ENCODE assay signal across 7 mouse cellular contexts in the genomic region with DNA sequence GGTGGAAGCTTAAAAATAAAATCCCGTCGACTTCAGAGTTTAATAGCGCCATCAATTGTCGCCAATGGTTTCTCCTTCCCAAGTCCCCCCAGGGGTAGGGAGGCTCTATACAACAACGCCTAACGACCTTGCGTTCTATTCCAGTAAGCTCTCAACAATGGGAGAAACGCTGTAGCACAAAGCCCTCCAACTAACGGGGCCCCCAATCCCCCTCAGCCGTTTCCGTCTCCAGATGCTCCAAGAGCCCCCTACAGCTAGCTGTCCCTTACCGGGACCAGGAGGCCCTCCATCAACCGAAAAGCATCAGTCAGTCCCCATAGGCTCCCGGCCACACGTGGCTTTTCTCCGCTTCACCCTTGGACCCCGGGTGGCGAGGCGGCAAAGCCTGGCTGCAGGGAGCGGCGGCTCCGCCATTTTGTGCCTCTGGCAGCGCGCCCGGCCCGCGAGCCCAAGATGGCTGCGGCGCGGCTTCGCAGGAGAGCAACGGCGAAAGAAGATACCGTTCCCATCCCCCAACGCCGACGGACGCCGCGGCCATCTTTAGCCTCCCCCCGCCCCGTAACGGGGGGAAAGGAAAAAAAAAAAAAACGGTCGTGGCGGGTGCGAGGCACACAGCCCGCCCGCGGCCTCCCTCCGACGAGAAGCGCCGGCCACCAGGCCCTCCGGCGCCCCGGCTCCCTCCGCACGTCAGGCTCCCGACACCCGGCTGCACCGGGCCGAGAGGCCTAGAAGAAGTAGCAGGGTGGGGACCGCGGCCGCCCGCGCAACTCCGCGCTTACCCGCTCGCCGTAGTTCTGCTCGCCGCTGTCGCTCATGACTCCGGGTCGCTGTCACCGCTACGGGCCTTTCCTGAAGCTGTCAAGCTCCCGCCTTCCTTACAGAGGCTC. TPM values are rescaled to one million over a fixed set of nuclear protein-coding genes. Genes with fewer than 3 reads are reported as not detected.
DNase-seq lines count a peak whose midpoint lies in the region; ATAC-seq and TF ChIP-seq lines count a peak whose summit lies in the region.

No protein-coding gene starts in this region.

- peaks cover 5% of the 10 kb centered on the region; the same call in 1 of the 2 replicates for H3K4me1 ChIP-seq in intestine, postnatal 0 days (replicated peaks; ENCODE audit: control insufficient read depth, insufficient read depth, low read length)
- H3K4me1 ChIP-seq in midbrain, embryonic 11.5 days (ENCODE audit: control insufficient read depth, insufficient read depth, low read length): peaks cover 14% of the 10 kb centered on the region; the same call in 1 of the 2 replicates

- peak overlapping the region; percentile 70 for H3K4me3 ChIP-seq in intestine, postnatal 0 days (ENCODE audit: low read depth, low read length)
- peak overlapping the region; percentile 97 for H3K4me3 ChIP-seq in midbrain, embryonic 11.5 days (ENCODE audit: low read depth, low read length)

- intact Hi-C loops in left cerebral cortex, postnatal 4 days (cut with DNase I): no loop called here

- peak overlapping the region; percentile 79 for H3K4me2 ChIP-seq in intestine, postnatal 0 days (replicated peaks; ENCODE audit: low read depth)
- H3K4me2 ChIP-seq in midbrain, embryonic 11.5 days: peak overlapping the region; percentile 73

- WGBS in intestine, postnatal 0 days: under 1% methylated on average over 70 of the region's 81 CpGs
- under 1% methylated on average over 77 of the region's 81 CpGs for WGBS in midbrain, embryonic 11.5 days

- 0 out of 2 replicates have a peak, but pooled peaks have one; percentile 4 for TF ChIP-seq CTCF in intestine, postnatal 0 days (IDR thresholded peaks at IDR 0.05; ENCODE audit: low read depth)

- H3K9me3 ChIP-seq in intestine, postnatal 0 days (ENCODE audit: control insufficient read depth): no peaks in the 10 kb centered on the region
- no peaks in the 10 kb centered on the region for H3K9me3 ChIP-seq in midbrain, embryonic 11.5 days (ENCODE audit: control insufficient read depth, low read length)

- peak overlapping the region; percentile 96 for H3K9ac ChIP-seq in intestine, postnatal 0 days (ENCODE audit: low read depth, low read length)
- H3K9ac ChIP-seq in midbrain, embryonic 11.5 days (ENCODE audit: low read length): peak overlapping the region; percentile 97

- H3K27me3 ChIP-seq in intestine, postnatal 0 days (replicated peaks; ENCODE audit: control insufficient read depth, insufficient read depth, low read length): no peaks in the 10 kb centered on the region
- H3K27me3 ChIP-seq in midbrain, embryonic 11.5 days (ENCODE audit: control insufficient read depth, insufficient read depth, low read length): no peaks in the 10 kb centered on the region

- peak; percentile 73 for DNase-seq in adrenal gland, adult 8-10 months
- DNase-seq in embryo, embryonic 11.5 days (ENCODE audit: low read depth, low spot score): peak; percentile 65
- peak; percentile 83 to 89 for DNase-seq in gastrocnemius, postnatal 4 days (ENCODE audit: low spot score in 2 of 2)
- DNase-seq in left cerebral cortex, postnatal 4 days: peak; percentile 92
- peak; percentile 98 for DNase-seq in midbrain, embryonic 11.5 days (ENCODE audit: low spot score, missing footprints)
- peak; percentile 88 for DNase-seq in skeletal muscle tissue, adult 2 months (ENCODE audit: low read depth, low spot score)

- H3K36me3 ChIP-seq in intestine, postnatal 0 days (ENCODE audit: control insufficient read depth, insufficient read depth): no peaks in the 10 kb centered on the region
- no peaks in the 10 kb centered on the region for H3K36me3 ChIP-seq in midbrain, embryonic 11.5 days (ENCODE audit: control insufficient read depth, insufficient read depth, low read length)

- H3K27ac ChIP-seq in intestine, postnatal 0 days (ENCODE audit: low read depth, low read length): peak overlapping the region; percentile 98
- peak overlapping the region; percentile 94 for H3K27ac ChIP-seq in midbrain, embryonic 11.5 days (ENCODE audit: low read depth, low read length)

- ATAC-seq in intestine, postnatal 0 days: peak; percentile 71
- peak; percentile 80 for ATAC-seq in midbrain, embryonic 11.5 days (ENCODE audit: low FRiP score)

RNA-seq across cellular contexts. Expression of a gene that starts 0.6 kb away (rescaled TPM):
- total RNA-seq in adrenal gland, adult 8-10 months (2022): 100 to 1,000 TPM in 1 of 4 experiments, 10 to 100 TPM in 3; 73.5 to 118 (median 95.5) TPM
- 10 to 100 TPM; 86.1 to 95.0 TPM for total RNA-seq in gastrocnemius, postnatal 4 days (2021)
- 132 and 134 TPM in 2 replicates for polyA plus RNA-seq in intestine, postnatal 0 days (2015; fragmentation: Nextera tagmentation; extraction: Ambion mirVana)
- 100 to 1,000 TPM; 155 to 159 TPM for total RNA-seq in left cerebral cortex, postnatal 4 days (2021)
- polyA plus RNA-seq in midbrain, embryonic 11.5 days (2014; fragmentation: Nextera tagmentation; extraction: Ambion mirVana): 473 and 513 TPM in 2 replicates

Comparison
In these comparisons a context has a peak if more than half of its experiments do, and no peak if none do; other contexts are left out.
1. Peak in every context shown above with its lines: DNase-seq, ATAC-seq, H3K4me3 ChIP-seq and H3K27ac ChIP-seq.